Mouse (Mus musculus) C2C12 (cell line): ENCODE measurements at regions not wholly inside any gene's neighbourhood (a gene's known extent, or its start where the extent isn't known, plus 50 kb on each side); places are given as distances from the start of the nearest gene placed in this dataset.

Source experiments
- CTCF ChIP-seq: IDR thresholded peaks from one replicate; pipeline ENCODE4 v1.5.1; 2011; ENCODE audit not compliant: control insufficient read depth, insufficient read depth, insufficient read length
- MYOG ChIP-seq: IDR thresholded peaks from one replicate; pipeline ENCODE4 v1.6.1; 2011; ENCODE audit not compliant: control insufficient read depth, insufficient read length; ENCODE audit errors: extremely low read depth
- USF1 ChIP-seq: IDR thresholded peaks from one replicate; pipeline ENCODE4 v1.6.1; 2011; ENCODE audit warnings: low read depth, mild to moderate bottlenecking, control low read depth, moderate library complexity

- TF ChIP-seq CTCF (no peak), MYOG (no peak), USF1 (no peak)
Observed at GRCm38 (mm10) chr1:128975586-128975985, 297.5 kb upstream of the Thsd7b start.
